Mouse (Mus musculus) myocyte (in vitro differentiated cells): ENCODE data around the gene Rad1. TPM values are rescaled to one million over a fixed set of nuclear protein-coding genes. Genes with fewer than 3 reads are reported as not detected.
"Not testable (repeated sequence)": the region's sequence is repeated elsewhere in the genome, so short reads cannot be mapped to it uniquely, and the experiment has no call there.

ENCODE experiments used
- H3K27me3 ChIP-seq: one replicate; pipeline ENCODE4 v1.6.1; 2011; ENCODE audit not compliant: control insufficient read depth, insufficient read depth, insufficient read length
- H3K36me3 ChIP-seq: one replicate; pipeline ENCODE4 v1.6.1; 2011; ENCODE audit not compliant: control insufficient read depth, insufficient read depth
- H3K4me2 ChIP-seq: one replicate; pipeline ENCODE4 v1.6.1; 2011; ENCODE audit warnings: low read depth, control low read depth
- H3K4me3 ChIP-seq: one replicate; pipeline ENCODE4 v1.5.1; 2011; ENCODE audit warnings: mild to moderate bottlenecking, control low read depth, moderate library complexity
- H3K79me2 ChIP-seq: one replicate; pipeline ENCODE4 v1.6.1; 2011; ENCODE audit not compliant: control insufficient read depth, insufficient read depth
- H3ac ChIP-seq: one replicate; pipeline ENCODE4 v1.6.1; 2011; ENCODE audit not compliant: control insufficient read depth, insufficient read length
- CEBPB ChIP-seq: IDR thresholded peaks from 2 replicates; pipeline ENCODE4 v1.6.1; 2011; ENCODE audit warnings: mild to moderate bottlenecking, moderate library complexity; ENCODE audit not compliant: poor library complexity, insufficient read depth, severe bottlenecking
- E2F4 ChIP-seq: IDR thresholded peaks from one replicate; pipeline ENCODE4 v1.6.1; 2011; ENCODE audit warnings: mild to moderate bottlenecking, control low read depth, moderate library complexity; ENCODE audit not compliant: insufficient read depth
- MAX ChIP-seq: IDR thresholded peaks from one replicate; pipeline ENCODE4 v1.6.1; 2011; ENCODE audit warnings: low read depth, mild to moderate bottlenecking, control low read depth
- MYOD1 ChIP-seq, 3 experiments: IDR thresholded peaks; one replicate each; pipeline ENCODE4 v1.6.1; 2011; ENCODE audit warnings: control low read depth in 2 of 3, low read depth in 2 of 3, mild to moderate bottlenecking in 2 of 3, moderate library complexity in 1 of 3; ENCODE audit not compliant: insufficient read length in 2 of 3, control insufficient read depth in 1 of 3
- MYOG ChIP-seq, 3 experiments: IDR thresholded peaks; one replicate each; pipeline ENCODE4 v1.6.1; 2011; ENCODE audit warnings: control low read depth in 2 of 3, low read depth in 2 of 3, mild to moderate bottlenecking in 2 of 3; ENCODE audit not compliant: insufficient read length in 2 of 3, control insufficient read depth in 1 of 3, insufficient read depth in 1 of 3
- POLR2A ChIP-seq: IDR thresholded peaks from one replicate; pipeline ENCODE4 v1.6.1; 2011; ENCODE audit warnings: low read depth, mild to moderate bottlenecking, control low read depth, moderate library complexity; ENCODE audit not compliant: insufficient read length
- POLR2AphosphoS2 ChIP-seq: IDR thresholded peaks from one replicate; pipeline ENCODE4 v1.6.1; 2011; ENCODE audit warnings: low read depth, control low read depth; ENCODE audit not compliant: insufficient read length
- REST ChIP-seq: IDR thresholded peaks from one replicate; pipeline ENCODE4 v1.6.1; 2011; ENCODE audit warnings: mild to moderate bottlenecking, control low read depth, moderate library complexity; ENCODE audit not compliant: insufficient read depth, insufficient read length
- SRF ChIP-seq: IDR thresholded peaks from one replicate; pipeline ENCODE4 v1.6.1; 2011; ENCODE audit warnings: low read depth; ENCODE audit not compliant: control insufficient read depth, insufficient read length
- TCF12 ChIP-seq: IDR thresholded peaks from one replicate; pipeline ENCODE4 v1.6.1; 2011; ENCODE audit warnings: mild to moderate bottlenecking, control low read depth; ENCODE audit not compliant: poor library complexity, insufficient read depth, severe bottlenecking
- TCF3 ChIP-seq: IDR thresholded peaks from one replicate; pipeline ENCODE4 v1.6.1; 2011; ENCODE audit warnings: low read depth, control low read depth; ENCODE audit not compliant: insufficient read length
- USF1 ChIP-seq: IDR thresholded peaks from one replicate; pipeline ENCODE4 v1.6.1; 2011; ENCODE audit warnings: low read depth, mild to moderate bottlenecking, control low read depth, moderate library complexity
- polyA plus RNA-seq: library from polyadenylated mRNA; unstranded; fragments of >200 nt; fragmentation: generic; extraction: Trizol; gene quantifications from one replicate; pipeline ENCODE4 v1.2.1, GENCODE M21; 2012; ENCODE audit warnings: missing spikeins

Gene Rad1
- polyA plus RNA-seq, 1 experiment = 16.6 TPM

GRCm38 (mm10) chr15:10490101-10490500, 4.3 kb downstream of the Rad1 start:
- peaks cover 7% of the 10 kb centered on the region for H3K36me3 ChIP-seq

DNA sequence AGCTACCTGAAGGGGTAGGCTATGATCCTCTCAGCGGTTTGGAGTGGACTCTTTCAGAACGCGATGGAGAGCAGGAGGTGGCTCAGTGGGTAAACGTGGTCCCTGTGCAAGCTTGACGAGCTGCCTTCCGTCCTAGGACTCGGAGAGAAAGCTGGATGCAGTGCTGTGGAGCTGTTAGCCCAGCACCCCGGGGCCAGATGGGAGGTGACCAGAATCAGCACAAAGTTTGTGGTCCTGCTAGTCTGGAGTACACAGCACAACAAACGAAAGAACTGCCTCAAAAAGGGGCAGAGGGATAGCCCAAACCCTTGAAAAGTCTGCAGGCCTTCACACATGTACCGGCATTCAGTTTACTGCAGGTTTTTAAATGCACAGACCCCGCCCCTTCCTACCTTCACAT, 10.1 kb downstream of the Rad1 start:
- no peak overlapping the region for H3K4me3 ChIP-seq
- no peaks in the 10 kb centered on the region for H3K27me3 ChIP-seq
- no peak overlapping the region for H3K4me2 ChIP-seq
- H3K36me3 ChIP-seq = peaks cover 13% of the 10 kb centered on the region
- H3K79me2 ChIP-seq = no peaks in the 10 kb centered on the region
- no peak for TF ChIP-seq MYOG (IDR thresholded peaks at IDR 0.05; ENCODE audit: control insufficient read depth in 1 of 3, insufficient read depth in 1 of 3, insufficient read length in 2 of 3, low read depth in 2 of 3)
- no peak for TF ChIP-seq MYOD1 (IDR thresholded peaks at IDR 0.05; ENCODE audit: control insufficient read depth in 1 of 3, insufficient read length in 2 of 3, low read depth in 2 of 3)
- TF ChIP-seq POLR2AphosphoS2 = no peak
- TF ChIP-seq USF1 = no peak
- no peak for TF ChIP-seq REST
- TF ChIP-seq MAX = no peak
- TF ChIP-seq TCF3 = no peak
- TF ChIP-seq CEBPB = no peak
- no peak for TF ChIP-seq SRF
- no peak overlapping the region for H3ac ChIP-seq

More at GRCm38 (mm10) chr15:10490101-10490500, 4.3 kb downstream of the Rad1 start:
- peaks cover 16% of the 10 kb centered on the region for H3K79me2 ChIP-seq
- no peak overlapping the region for H3K4me2 ChIP-seq
- no peak overlapping the region for H3ac ChIP-seq
- TF ChIP-seq USF1 (no peak), POLR2AphosphoS2 (no peak), TCF12 (no peak), SRF (no peak), MAX (no peak), POLR2A (no peak), E2F4 (no peak)
- no peak overlapping the region for H3K4me3 ChIP-seq
- H3K27me3 ChIP-seq = no peaks in the 10 kb centered on the region

GRCm38 (mm10) chr15:10496696-10497095, 10.9 kb downstream of the Rad1 start:
- H3K4me2 ChIP-seq, H3K4me3 ChIP-seq, H3ac ChIP-seq, H3K27me3 ChIP-seq, H3K79me2 ChIP-seq: not testable (repeated sequence)
- peaks cover 11% of the 10 kb centered on the region for H3K36me3 ChIP-seq

- TF ChIP-seq MAX (no peak), TCF3 (no peak), MYOG (IDR thresholded peaks at IDR 0.05; ENCODE audit: control insufficient read depth in 1 of 3, insufficient read depth in 1 of 3, insufficient read length in 2 of 3, low read depth in 2 of 3) (no peak), REST (no peak), USF1 (no peak), TCF12 (no peak), POLR2A (no peak), SRF (no peak), CEBPB (no peak), E2F4 (no peak), MYOD1 (IDR thresholded peaks at IDR 0.05; ENCODE audit: control insufficient read depth in 1 of 3, insufficient read length in 2 of 3, low read depth in 2 of 3) (no peak), POLR2AphosphoS2 (no peak)
- no peaks in the 10 kb centered on the region for H3K79me2 ChIP-seq
- no peak overlapping the region for H3K4me2 ChIP-seq
- no peak overlapping the region for H3ac ChIP-seq
- H3K4me3 ChIP-seq = no peak overlapping the region
- H3K27me3 ChIP-seq = no peaks in the 10 kb centered on the region
- peaks cover 7% of the 10 kb centered on the region for H3K36me3 ChIP-seq
Measured at GRCm38 (mm10) chr15:10499593-10499992, 13.8 kb downstream of the Rad1 start.

DNA sequence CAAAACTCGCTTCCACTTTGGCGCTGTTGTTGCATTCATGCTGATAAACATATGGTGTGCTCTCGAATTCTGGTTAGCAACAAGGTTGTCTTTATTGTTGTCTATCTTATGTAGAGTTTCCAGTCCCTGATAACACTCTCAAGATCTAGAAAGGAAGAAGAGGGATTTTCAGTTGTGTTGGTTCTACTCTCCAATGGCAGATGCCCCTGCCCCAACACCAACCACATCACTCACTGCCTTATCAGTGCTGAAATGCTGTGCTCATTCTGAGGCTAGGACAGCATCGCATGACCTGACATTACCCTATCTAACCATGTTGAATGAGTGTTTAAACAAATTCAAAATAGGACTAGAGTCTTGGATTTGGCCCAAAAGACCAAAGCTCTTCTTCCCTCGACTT, 14.2 kb downstream of the Rad1 start:
- no peak overlapping the region for H3ac ChIP-seq
- TF ChIP-seq REST = no peak
- TF ChIP-seq CEBPB = no peak
- TF ChIP-seq POLR2A = no peak
- no peak for TF ChIP-seq E2F4
- no peaks in the 10 kb centered on the region for H3K27me3 ChIP-seq
- no peaks in the 10 kb centered on the region for H3K79me2 ChIP-seq
- peaks cover 7% of the 10 kb centered on the region for H3K36me3 ChIP-seq
- no peak overlapping the region for H3K4me3 ChIP-seq
- no peak overlapping the region for H3K4me2 ChIP-seq
